Mouse (Mus musculus) inflammation-experienced regulatory T-cells, adult 16 weeks (primary cell): ENCODE measurements around the gene Thap7. TPM values are rescaled to one million over a fixed set of nuclear protein-coding genes. Genes with fewer than 3 reads are reported as not detected.

Experiments
- polyA plus RNA-seq: library from polyadenylated mRNA; unstranded; fragments of 100-300 nt; shearing (Covaris generic); gene quantifications from one replicate; pipeline ENCODE4 v1.2.1, GENCODE M21; 2017

Thap7 gene
- polyA plus RNA-seq = 83.2 TPM

DNA sequence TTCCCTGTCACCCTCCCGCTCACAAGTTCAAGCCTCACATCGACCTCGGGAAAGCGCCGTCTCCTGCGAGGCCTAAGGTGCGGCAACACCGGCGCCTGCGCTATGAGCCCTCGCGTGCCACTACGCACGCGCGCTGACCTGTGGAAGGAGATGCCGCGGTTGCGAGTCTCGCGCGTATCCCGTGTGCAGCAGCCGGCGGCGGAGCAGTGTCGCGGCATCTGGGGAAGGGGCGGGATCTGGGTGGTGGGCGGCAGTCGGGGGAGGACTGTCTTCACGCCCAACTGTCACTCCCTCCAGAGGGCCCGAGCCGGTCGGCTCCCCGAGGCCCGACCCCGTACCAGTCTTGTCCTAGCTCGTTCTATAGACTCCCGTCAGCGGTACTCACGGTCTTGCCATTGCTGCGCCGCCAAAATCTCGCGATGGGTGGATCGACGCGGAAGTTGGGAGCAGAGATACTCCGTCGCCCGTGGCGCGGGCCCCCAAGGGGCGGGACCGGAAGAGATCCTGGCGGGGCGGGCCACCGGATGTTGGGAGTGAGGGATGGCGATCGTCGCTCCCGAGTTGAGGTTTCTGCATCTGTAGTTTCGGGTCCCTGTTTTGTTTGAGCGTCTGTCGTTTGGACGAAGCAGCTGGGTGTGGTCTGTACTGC lies at the start of gene Thap7:
Thap7 (minus strand) TSS at position 497 of the 649 bp plus-strand sequence.

DNA sequence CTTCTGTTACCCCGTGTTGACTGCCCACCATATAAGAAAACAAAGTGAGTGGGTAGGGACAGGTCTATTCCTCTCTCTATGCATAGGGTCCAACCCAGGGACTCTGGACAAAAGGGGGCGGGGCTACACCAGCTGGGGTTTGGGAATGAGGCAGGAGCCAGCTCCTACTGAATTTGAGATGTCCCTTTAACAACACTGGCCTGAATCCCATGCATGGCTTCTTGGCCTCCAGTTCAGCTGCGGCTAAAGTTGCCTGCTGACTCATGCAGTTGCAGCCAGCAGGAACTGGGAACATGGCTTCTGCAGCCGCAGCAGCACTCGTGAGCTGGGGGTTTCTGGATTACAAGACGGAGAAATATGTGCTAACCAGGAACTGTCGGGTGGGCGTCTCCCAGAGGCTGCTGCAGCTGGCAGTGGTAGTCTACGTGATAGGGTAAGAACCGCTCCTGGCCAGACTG lies 30.8 kb upstream of the Thap7 start, which contains the start of gene P2rx6:
P2rx6 (plus strand) TSS at position 135 of the 458 bp plus-strand sequence.

DNA sequence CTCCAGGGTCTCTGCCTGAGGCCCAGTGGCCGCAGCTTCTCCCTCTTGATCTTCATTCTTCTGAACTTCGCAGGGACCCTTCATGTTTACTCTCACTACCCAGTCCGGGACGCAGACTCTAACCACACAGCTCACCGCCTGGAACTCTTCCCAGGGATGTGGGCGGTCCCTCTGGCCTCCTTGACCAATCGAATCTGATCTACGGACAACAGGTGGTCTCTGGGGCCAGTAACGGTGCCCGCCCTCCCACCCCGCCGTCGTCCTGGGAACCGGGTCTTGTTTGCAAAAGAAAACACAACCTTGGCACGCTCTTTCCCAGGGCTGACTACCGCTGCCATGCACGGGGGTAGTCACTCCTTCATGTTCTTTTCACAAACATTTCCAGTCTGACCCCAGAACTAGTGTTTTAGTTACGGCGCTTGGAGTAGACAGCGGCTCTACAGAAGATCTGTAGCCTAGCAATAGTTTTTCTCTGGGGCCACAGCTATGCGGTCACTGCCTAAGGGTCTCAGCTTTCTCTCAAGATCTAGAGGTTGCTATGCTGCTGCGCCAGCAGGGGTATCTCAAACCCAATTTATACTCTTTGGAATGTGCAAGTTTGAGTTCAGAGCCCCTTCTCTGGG lies 30.3 kb upstream of the Thap7 start, which contains the start of gene Lrrc74b:
Lrrc74b (minus strand) TSS at position 120 of the 623 bp plus-strand sequence.

DNA sequence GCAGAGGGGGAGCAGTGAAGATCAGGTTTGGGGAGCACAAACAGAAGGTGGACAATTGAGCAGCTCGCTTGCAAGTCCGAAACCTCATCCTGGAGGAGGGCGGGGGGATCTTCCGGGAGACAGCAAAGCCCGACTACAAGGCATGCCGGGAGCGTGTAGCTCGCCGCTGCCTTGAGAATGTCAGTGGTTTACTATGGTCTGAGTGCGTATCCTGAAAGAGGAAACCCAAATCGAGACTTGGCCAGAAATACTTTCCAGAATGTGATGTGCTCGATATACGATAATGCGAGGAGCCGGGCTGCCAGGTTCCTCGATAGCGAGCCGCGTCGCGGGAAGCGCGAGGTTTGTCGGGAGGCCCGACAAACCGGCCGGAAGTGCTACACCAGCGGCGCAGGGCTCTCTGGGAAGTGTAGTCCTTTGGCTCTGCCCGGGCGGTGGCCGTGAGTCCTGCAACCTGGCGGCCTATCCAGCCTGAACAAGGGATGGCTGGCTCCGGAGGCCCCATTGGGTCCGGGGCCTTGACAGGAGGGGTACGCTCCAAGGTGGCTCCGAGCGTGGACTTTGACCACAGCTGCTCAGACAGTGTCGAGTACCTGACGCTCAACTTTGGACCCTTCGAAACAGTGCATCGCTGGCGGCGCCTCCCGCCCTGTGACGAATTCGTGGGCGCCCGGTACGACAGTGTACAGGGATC lies 22.2 kb downstream of the Thap7 start, which contains the start of gene Lztr1:
Lztr1 (plus strand) TSS at position 143 of the 694 bp plus-strand sequence.

DNA sequence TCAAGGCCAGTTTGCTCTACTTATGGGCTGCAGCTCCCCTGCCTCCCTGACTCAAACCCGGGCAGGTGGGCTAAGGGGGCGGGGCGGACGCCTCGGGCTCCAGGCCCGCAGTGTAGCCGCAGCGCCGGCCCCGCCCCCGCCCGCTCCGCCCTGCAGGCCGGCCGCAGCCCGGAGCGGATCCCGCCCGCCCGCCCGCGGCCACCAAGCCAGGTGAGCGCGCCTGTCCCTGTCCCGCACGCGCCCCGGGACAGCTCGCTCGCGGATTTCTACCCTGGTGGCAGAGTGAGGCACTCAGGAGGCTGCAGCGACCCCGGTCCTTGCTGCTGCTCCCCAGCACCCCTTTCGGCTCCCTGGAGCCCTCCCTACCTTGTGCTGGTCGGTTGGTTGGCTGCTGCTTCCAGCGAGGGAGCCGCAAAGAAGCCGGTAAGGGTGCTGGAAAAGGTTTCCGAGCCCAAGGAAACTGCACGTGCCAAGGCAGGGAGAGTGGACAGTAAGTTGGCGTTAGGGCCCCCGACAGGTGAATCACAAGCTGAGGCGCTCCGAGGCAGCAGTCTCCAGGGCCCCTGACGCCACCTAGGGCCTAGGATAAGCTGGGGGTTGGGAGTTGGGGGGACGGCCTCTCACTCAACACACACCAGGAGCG lies 41.3 kb downstream of the Thap7 start, which contains the start of gene Aifm3:
Aifm3 (plus strand) TSS at position 143 of the 643 bp plus-strand sequence.

Other genes starting within 250 kb of the Thap7 start
- 0.43 TPM for gene Serpind1, start 199.8 kb downstream of the Thap7 start, polyA plus RNA-seq
- gene Snap29, start 125.2 kb downstream of the Thap7 start, polyA plus RNA-seq = 21.0 TPM
- 39.0 TPM for gene Pi4ka, start 124.8 kb downstream of the Thap7 start, polyA plus RNA-seq
- gene Crkl, start 79.1 kb downstream of the Thap7 start, polyA plus RNA-seq = 90.5 TPM
- gene Aifm3, start 41.5 kb downstream of the Thap7 start, polyA plus RNA-seq = not detected
- 80.6 TPM for gene Lztr1, start 22.4 kb downstream of the Thap7 start, polyA plus RNA-seq
- gene Lrrc74b, start 30.1 kb upstream of the Thap7 start, polyA plus RNA-seq = not detected
- gene P2rx6, start 30.7 kb upstream of the Thap7 start, polyA plus RNA-seq = not detected
- 4.0 TPM for gene Slc7a4, start 52.1 kb upstream of the Thap7 start, polyA plus RNA-seq
- 31.1 TPM for gene Smpd4, start 88.2 kb upstream of the Thap7 start, polyA plus RNA-seq
- gene Ccdc74a, start 115.3 kb upstream of the Thap7 start, polyA plus RNA-seq = 0.54 TPM
- 201 TPM for gene Med15, start 201.8 kb upstream of the Thap7 start, polyA plus RNA-seq
- gene Klhl22, start 228.5 kb upstream of the Thap7 start, polyA plus RNA-seq = 18.3 TPM